Mouse (Mus musculus) embryonic stem cell, embryonic (primary cell): Measurements from ENCODE around the gene Nrp2.

ENCODE experiments used
- CTCF ChIA-PET, 4 experiments: fragments of 300-600 bp in 2 of 4; fragments of 350-600 bp in 2 of 4; sonication (Branson Sonifier 250); formaldehyde crosslinking; loops; one replicate each; lab custom pipeline; 2022; ENCODE audit warnings: inconsistent platforms in 2 of 4; lab: Charles Lee
- POLR2A ChIA-PET, 4 experiments: fragments of 300-600 bp in 2 of 4; fragments of 350-600 bp in 2 of 4; sonication (Branson Sonifier 250); formaldehyde crosslinking; loops; one replicate each; lab custom pipeline; 2022; ENCODE audit warnings: antibody characterized with exemption in 4 of 4, inconsistent platforms in 1 of 4; lab: Charles Lee

Nrp2 gene

GRCm38 (mm10) chr1:62751011-62752006, 48.2 kb downstream of the Nrp2 start:
- CTCF ChIA-PET, result no interaction called here
- POLR2A ChIA-PET, result interaction anchor here in 2 of 4 experiments (0.9 to 11.5 kb wide), 14 partner anchors 8 to 43 kb away, joined by 3 to 113 read pairs (median 5); no protein-coding TSS in a partner anchor

GRCm38 (mm10) chr1:62752055-62752454, 49.0 kb downstream of the Nrp2 start:
- POLR2A ChIA-PET, result interaction anchor here in 2 of 4 experiments (0.6 to 11.5 kb wide), 10 partner anchors 10 to 663 kb away, joined by 3 to 113 read pairs (median 4); no protein-coding TSS in a partner anchor
- CTCF ChIA-PET, result no interaction called here

- ChIA-PET POLR2A (interaction anchor here (0.6 to 11.5 kb wide), 14 partner anchors 9 to 662 kb away, joined by 3 to 113 read pairs (median 3); no protein-coding TSS in a partner anchor), CTCF (interaction anchor here in 2 of 4 experiments (0.5 to 0.7 kb wide), 2 partner anchors 21 to 56 kb away, joined by 3 to 4 read pairs; no protein-coding TSS in a partner anchor)
Measured at GRCm38 (mm10) chr1:62752661-62753333, 49.7 kb downstream of the Nrp2 start.

GRCm38 (mm10) chr1:62754066-62754835, 51.2 kb downstream of the Nrp2 start:
- ChIA-PET POLR2A (interaction anchor here in 2 of 4 experiments (0.5 to 11.5 kb wide), 8 partner anchors 8 to 77 kb away, joined by 3 to 113 read pairs (median 4); no protein-coding TSS in a partner anchor), CTCF (no interaction called here)

GRCm38 (mm10) chr1:62760086-62760485, 57.0 kb downstream of the Nrp2 start:
- CTCF ChIA-PET, result interaction anchor here in 2 of 4 experiments (0.6 to 0.9 kb wide), 3 partner anchors 20 to 330 kb away, joined by 3 read pairs; no protein-coding TSS in a partner anchor
- POLR2A ChIA-PET, result interaction anchor here in 3 of 4 experiments (0.5 to 3.4 kb wide), 21 partner anchors 8 to 1421 kb away, joined by 3 to 20 read pairs (median 4); no protein-coding TSS in a partner anchor

- ChIA-PET CTCF (interaction anchor here in 1 of 4 experiments (0.9 kb wide), 1 partner anchor 26 kb away, joined by 3 read pairs; no protein-coding TSS in a partner anchor), POLR2A (interaction anchor here in 2 of 4 experiments (0.7 to 3.4 kb wide), 19 partner anchors 8 to 54 kb away, joined by 3 to 20 read pairs (median 5); no protein-coding TSS in a partner anchor)
Measured at GRCm38 (mm10) chr1:62760565-62760964, 57.5 kb downstream of the Nrp2 start.

GRCm38 (mm10) chr1:62763779-62764178, 60.7 kb downstream of the Nrp2 start:
- ChIA-PET POLR2A (interaction anchor here in 3 of 4 experiments (1.5 to 17.8 kb wide), 7 partner anchors 11 to 26 kb away, joined by 4 to 444 read pairs (median 67); no protein-coding TSS in a partner anchor), CTCF (interaction anchor here in 1 of 4 experiments (1.8 kb wide), 1 partner anchor 28 kb away, joined by 5 read pairs; no protein-coding TSS in a partner anchor)

GRCm38 (mm10) chr1:62765171-62765570, 62.1 kb downstream of the Nrp2 start:
- ChIA-PET CTCF (interaction anchor here (0.6 to 1.8 kb wide), 8 partner anchors 10 to 100 kb away, joined by 3 to 11 read pairs (median 4); no protein-coding TSS in a partner anchor), POLR2A (interaction anchor here in 3 of 4 experiments (0.6 to 17.8 kb wide), 17 partner anchors 11 to 373 kb away, joined by 3 to 444 read pairs (median 6); no protein-coding TSS in a partner anchor)

GRCm38 (mm10) chr1:62766766-62767165, 63.7 kb downstream of the Nrp2 start:
- POLR2A ChIA-PET, result interaction anchor here (0.6 to 17.8 kb wide), 33 partner anchors 9 to 1916 kb away, joined by 3 to 444 read pairs (median 10); no protein-coding TSS in a partner anchor
- CTCF ChIA-PET, result interaction anchor here in 2 of 4 experiments (0.6 to 1.8 kb wide), 6 partner anchors 9 to 70 kb away, joined by 3 to 7 read pairs (median 3); no protein-coding TSS in a partner anchor

- ChIA-PET POLR2A (interaction anchor here (0.6 to 17.8 kb wide), 42 partner anchors 8 to 1917 kb away, joined by 3 to 444 read pairs (median 8); no protein-coding TSS in a partner anchor), CTCF (interaction anchor here (0.6 to 2.0 kb wide), 10 partner anchors 9 to 45 kb away, joined by 3 to 7 read pairs (median 4); no protein-coding TSS in a partner anchor)
Measured at GRCm38 (mm10) chr1:62767611-62768010, 64.5 kb downstream of the Nrp2 start.

GRCm38 (mm10) chr1:62770576-62770975, 67.5 kb downstream of the Nrp2 start:
- POLR2A ChIA-PET, result interaction anchor here in 2 of 4 experiments (1.3 to 17.8 kb wide), 7 partner anchors 12 to 63 kb away, joined by 3 to 444 read pairs (median 65); no protein-coding TSS in a partner anchor
- CTCF ChIA-PET, result interaction anchor here in 1 of 4 experiments (1.4 kb wide), 1 partner anchor 16 kb away, joined by 5 read pairs; no protein-coding TSS in a partner anchor

GRCm38 (mm10) chr1:62772391-62772790, 69.3 kb downstream of the Nrp2 start:
- ChIA-PET POLR2A (interaction anchor here in 3 of 4 experiments (0.8 to 17.8 kb wide), 17 partner anchors 8 to 47 kb away, joined by 3 to 444 read pairs (median 4); no protein-coding TSS in a partner anchor), CTCF (interaction anchor here in 2 of 4 experiments (0.9 to 1.8 kb wide), 4 partner anchors 14 to 50 kb away, joined by 3 to 5 read pairs (median 4); no protein-coding TSS in a partner anchor)

GRCm38 (mm10) chr1:62773105-62773920, 70.2 kb downstream of the Nrp2 start:
- ChIA-PET POLR2A (interaction anchor here in 3 of 4 experiments (0.6 to 17.8 kb wide), 17 partner anchors 7 to 345 kb away, joined by 3 to 444 read pairs (median 7); no protein-coding TSS in a partner anchor), CTCF (interaction anchor here in 1 of 4 experiments (0.6 to 1.8 kb wide), 2 partner anchors 21 to 51 kb away, joined by 4 to 5 read pairs; no protein-coding TSS in a partner anchor)

- POLR2A ChIA-PET, result interaction anchor here in 3 of 4 experiments (0.6 to 17.8 kb wide), 11 partner anchors 7 to 344 kb away, joined by 3 to 444 read pairs (median 12); no protein-coding TSS in a partner anchor
- CTCF ChIA-PET, result interaction anchor here in 1 of 4 experiments (0.6 to 2.1 kb wide), 3 partner anchors 21 to 51 kb away, joined by 4 to 10 read pairs (median 5); no protein-coding TSS in a partner anchor
Measured at GRCm38 (mm10) chr1:62773921-62774191, 70.8 kb downstream of the Nrp2 start.
